27 mouse cellular contexts compared by ENCODE assay signal in genomic region chr5:67213168-67213567, GRCm38 (mm10). TPM values are rescaled to one million over a fixed set of nuclear protein-coding genes. Genes with fewer than 3 reads are reported as not detected.
DNase-seq lines count a peak whose midpoint lies in the region; ATAC-seq and TF ChIP-seq lines count a peak whose summit lies in the region.
"Had no signal": no experiment of that assay in that cellular context is flagged by ENCODE, and none has a peak within 500 bp of the region (broad histone marks: within the 10 kb centered on the region; RNA-seq: fewer than 3 reads in every experiment).

No protein-coding gene starts in this region.

- no peaks in the 10 kb centered on the region for H3K9me3 ChIP-seq in hindbrain, embryonic 12.5 days (replicated peaks)
- no peaks in the 10 kb centered on the region for H3K9me3 ChIP-seq in hindbrain, postnatal 0 days (ENCODE audit: low read length)
- H3K9me3 ChIP-seq in neural tube, embryonic 15.5 days (replicated peaks): no peaks in the 10 kb centered on the region
- H3K9me3 ChIP-seq: forebrain, embryonic 13.5 days; hindbrain, embryonic 15.5 days; intestine, embryonic 15.5 days; neural tube, embryonic 13.5 days; stomach, embryonic 15.5 days had no signal

- H3K9ac ChIP-seq in hindbrain, embryonic 12.5 days: no peak overlapping the region
- no peak overlapping the region for H3K9ac ChIP-seq in hindbrain, postnatal 0 days (replicated peaks; ENCODE audit: low read length)
- H3K9ac ChIP-seq in neural tube, embryonic 15.5 days (replicated peaks): no peak overlapping the region
- H3K9ac ChIP-seq: forebrain, embryonic 13.5 days; hindbrain, embryonic 15.5 days; intestine, embryonic 15.5 days; liver, embryonic 14.5 days; neural tube, embryonic 13.5 days; stomach, embryonic 15.5 days had no signal

- peaks cover 90% of the 10 kb centered on the region for H3K27me3 ChIP-seq in hindbrain, embryonic 12.5 days
- H3K27me3 ChIP-seq in hindbrain, postnatal 0 days (ENCODE audit: insufficient read depth, low read length): peaks cover 74% of the 10 kb centered on the region
- peaks cover 85% of the 10 kb centered on the region for H3K27me3 ChIP-seq in neural tube, embryonic 15.5 days (replicated peaks)

- TF ChIP-seq CTCF in hindbrain, postnatal 0 days (IDR thresholded peaks at IDR 0.05; ENCODE audit: low read depth): no peak

- H3K4me1 ChIP-seq in hindbrain, embryonic 12.5 days: peaks cover 23% of the 10 kb centered on the region
- no peaks in the 10 kb centered on the region for H3K4me1 ChIP-seq in hindbrain, postnatal 0 days (ENCODE audit: insufficient read depth, low read length)
- H3K4me1 ChIP-seq in neural tube, embryonic 15.5 days: peaks cover 11% of the 10 kb centered on the region; the same call in 1 of the 2 replicates
- H3K4me1 ChIP-seq: stomach, embryonic 15.5 days had no signal

- no peak overlapping the region for H3K4me3 ChIP-seq in hindbrain, embryonic 12.5 days
- no peak overlapping the region for H3K4me3 ChIP-seq in hindbrain, postnatal 0 days (ENCODE audit: low read length)
- H3K4me3 ChIP-seq in neural tube, embryonic 15.5 days (replicated peaks): no peak overlapping the region
- H3K4me3 ChIP-seq: forebrain, embryonic 13.5 days; hindbrain, embryonic 15.5 days; intestine, embryonic 15.5 days; neural tube, embryonic 13.5 days; stomach, embryonic 15.5 days had no signal

- ATAC-seq in hindbrain, embryonic 12.5 days (ENCODE audit: low FRiP score): peak; percentile 60
- ATAC-seq in hindbrain, postnatal 0 days: no peak
- ATAC-seq in neural tube, embryonic 15.5 days (ENCODE audit: low FRiP score): no peak
- no peak for ATAC-seq in megakaryocyte progenitor cell, adult 5-6 weeks (replicated peaks; ENCODE audit: poor library complexity)
- ATAC-seq: forebrain, embryonic 13.5 days; intestine, embryonic 15.5 days; midbrain, embryonic 16.5 days had no signal

- H3K36me3 ChIP-seq in hindbrain, embryonic 12.5 days: no peaks in the 10 kb centered on the region
- H3K36me3 ChIP-seq in hindbrain, postnatal 0 days (ENCODE audit: insufficient read depth, low read length): no peaks in the 10 kb centered on the region
- H3K36me3 ChIP-seq in neural tube, embryonic 15.5 days: no peaks in the 10 kb centered on the region
- H3K36me3 ChIP-seq: hindbrain, embryonic 15.5 days; intestine, embryonic 15.5 days; neural tube, embryonic 13.5 days; stomach, embryonic 15.5 days had no signal

- WGBS in hindbrain, embryonic 12.5 days: 17% methylated on average over 4 of the region's 5 CpGs
- 36% methylated on average over 5 of the region's 5 CpGs for WGBS in hindbrain, postnatal 0 days
- WGBS in neural tube, embryonic 15.5 days: 14% methylated on average over 5 of the region's 5 CpGs

- DNase-seq in hindbrain, postnatal 0 days (ENCODE audit: low spot score): no peak
- peak; percentile 51 for DNase-seq in neural tube, embryonic 10.5 days (ENCODE audit: extremely low spot score, low spot score)
- peak; percentile 60 for DNase-seq in embryo, embryonic 9.5 days (ENCODE audit: extremely low spot score)
- no peak for DNase-seq in lung, postnatal 25 days (ENCODE audit: low spot score)
- DNase-seq: adrenal gland, adult 2 months; B cell, adult 2 months; cerebellum, adult 8-10 months; cerebellum, postnatal 25 days; gastrocnemius, postnatal 14 days; heart, postnatal 14 days; kidney, adult 9 months; layer of hippocampus, adult 9-11 months; liver; lung, adult 2 months; lung, postnatal 10 days; right cerebral cortex, postnatal 25 days had no signal

- H3K4me2 ChIP-seq in hindbrain, embryonic 12.5 days (replicated peaks): no peak overlapping the region
- H3K4me2 ChIP-seq in hindbrain, postnatal 0 days (ENCODE audit: low read depth, low read length): no peak overlapping the region
- H3K4me2 ChIP-seq in neural tube, embryonic 15.5 days: no peak overlapping the region
- H3K4me2 ChIP-seq: forebrain, embryonic 13.5 days; hindbrain, embryonic 15.5 days; intestine, embryonic 15.5 days; midbrain, embryonic 11.5 days; neural tube, embryonic 13.5 days; stomach, embryonic 15.5 days had no signal

- 0 out of 2 replicates have a peak overlapping the region, but pooled peaks have one; percentile 23 for H3K27ac ChIP-seq in hindbrain, embryonic 12.5 days
- no peak overlapping the region for H3K27ac ChIP-seq in hindbrain, postnatal 0 days
- H3K27ac ChIP-seq in neural tube, embryonic 15.5 days (replicated peaks): no peak overlapping the region
- H3K27ac ChIP-seq: forebrain, embryonic 13.5 days; hindbrain, embryonic 15.5 days; intestine, embryonic 15.5 days; liver, embryonic 14.5 days; neural tube, embryonic 13.5 days; stomach, embryonic 15.5 days had no signal

RNA-seq across cellular contexts. Expression of gene Tmem33, which starts 47.2 kb away (rescaled TPM):
- polyA plus RNA-seq in hindbrain, embryonic 12.5 days (2016; fragmentation: Nextera tagmentation; extraction: Ambion mirVana): 93.2 and 106 TPM in 2 replicates
- 64.5 and 83.3 TPM in 2 replicates for total RNA-seq in hindbrain, postnatal 0 days (2014; rRNA removed)
- polyA plus RNA-seq in hindbrain, postnatal 0 days (2015; fragmentation: Nextera tagmentation; extraction: Ambion mirVana): 61.5 and 67.4 TPM in 2 replicates
- polyA plus RNA-seq in neural tube, embryonic 15.5 days (2015; fragmentation: Nextera tagmentation; extraction: Ambion mirVana): 78.2 and 81.3 TPM in 2 replicates
- total RNA-seq in megakaryocyte progenitor cell, adult 5-6 weeks (2015): 127 and 143 TPM in 2 replicates
- 47.1 and 57.8 TPM in 2 replicates for total RNA-seq in megakaryocyte progenitor cell, adult 5-6 weeks (2017)

Comparison
In these comparisons a context has a peak if more than half of its experiments do, and no peak if none do; other contexts are left out.
1. DNase-seq: peak in neural tube, embryonic 10.5 days (single experiment) and embryo, embryonic 9.5 days (single experiment); none in hindbrain, postnatal 0 days (single experiment) and lung, postnatal 25 days (single experiment).